Mouse (Mus musculus) intestine, embryonic 14.5 days (tissue): ENCODE results near the gene BC005624. TPM values are rescaled to one million over a fixed set of nuclear protein-coding genes. Genes with fewer than 3 reads are reported as not detected.
A peak's percentile ranks its signal among the peaks of the same experiment; 100 is the strongest.

Source experiments
- ATAC-seq: fragments of 200-750 bp; cut with Nextera tagmentation; replicated peaks from 2 replicates; pipeline ENCODE4 v1.8.0; 2017; ENCODE audit warnings: low read depth, moderate number of reproducible peaks, moderate TSS enrichment, moderate library complexity; ENCODE audit not compliant: low FRiP score, low TSS enrichment
- DNase-seq: peaks from one replicate; pipeline ENCODE4 v3.0.0-alpha.2; 2018; ENCODE audit warnings: low spot score
- H3K27ac ChIP-seq: fragments of 300-500 bp; sonication (generic); 2 replicates; pipeline ENCODE4 v1.5.1; 2014; ENCODE audit warnings: low read depth, mild to moderate bottlenecking, control low read depth
- H3K27me3 ChIP-seq: fragments of 300-500 bp; sonication (generic); replicated peaks from 2 replicates; pipeline ENCODE4 v1.6.1; 2014; ENCODE audit warnings: low read length, control low read depth; ENCODE audit not compliant: control insufficient read depth, insufficient read depth
- H3K36me3 ChIP-seq: fragments of 300-500 bp; sonication (generic); 2 replicates; pipeline ENCODE4 v1.6.1; 2014; ENCODE audit warnings: low read length, control low read depth; ENCODE audit not compliant: control insufficient read depth, insufficient read depth
- H3K4me1 ChIP-seq: fragments of 300-500 bp; sonication (generic); replicated peaks from 2 replicates; pipeline ENCODE4 v1.6.1; 2014; ENCODE audit warnings: low read length, control low read depth, mixed read lengths; ENCODE audit not compliant: control insufficient read depth, insufficient read depth
- H3K4me2 ChIP-seq: fragments of 300-500 bp; sonication (generic); 2 replicates; pipeline ENCODE4 v1.6.1; 2014; ENCODE audit warnings: low read length
- H3K4me3 ChIP-seq: fragments of 300-500 bp; sonication (generic); 2 replicates; pipeline ENCODE4 v1.5.1; 2014; ENCODE audit warnings: low read depth, low read length, control low read depth, mixed read lengths
- H3K9ac ChIP-seq: fragments of 300-500 bp; sonication (generic); 2 replicates; pipeline ENCODE4 v1.6.1; 2014; ENCODE audit warnings: mild to moderate bottlenecking, low read length
- H3K9me3 ChIP-seq: fragments of 300-500 bp; sonication (generic); 2 replicates; pipeline ENCODE4 v1.6.1; 2016; ENCODE audit warnings: low read length, control low read depth; ENCODE audit not compliant: control insufficient read depth
- WGBS: fragments of 180-500 bp; shearing (Covaris S2); extraction: QIAGEN DNeasy Blood & Tissue Kit; methylation state at CpG from one replicate; pipeline ENCODE4 v1.1.7; 2014; 5-methylcytosine and 5-hydroxymethylcytosine counted together
- polyA plus RNA-seq: library from polyadenylated mRNA; unstranded; fragments of >200 nt; fragmentation: Nextera tagmentation; extraction: Ambion mirVana; gene quantifications from 2 replicates; pipeline ENCODE4 v1.2.1, GENCODE M21; 2014

Gene BC005624
- polyA plus RNA-seq, 1 experiment from 2014 or later, result 45.3 TPM

GRCm38 (mm10) chr2:30928893-30929482, 53.0 kb downstream of the BC005624 start:
- 33% methylated on average over 12 of the region's 12 CpGs for WGBS
- Histone ChIP-seq H3K4me2 (peak overlapping the region; percentile 60), H3K4me1 (peaks cover 14% of the 10 kb centered on the region), H3K9me3 (no peaks in the 10 kb centered on the region), H3K9ac (no peak overlapping the region; the same call in 1 of the 2 replicates), H3K36me3 (no peaks in the 10 kb centered on the region), H3K27ac (peak overlapping the region; percentile 54; the same call in 1 of the 2 replicates), H3K4me3 (peak overlapping the region; percentile 15; the same call in 1 of the 2 replicates), H3K27me3 (no peaks in the 10 kb centered on the region)
- DNase-seq (no peak), ATAC-seq (peak; percentile 41)

GRCm38 (mm10) chr2:30927844-30928628, 54.0 kb downstream of the BC005624 start:
- H3K4me1 ChIP-seq, result peaks cover 14% of the 10 kb centered on the region
- H3K27ac ChIP-seq, result no peak overlapping the region; the same call in 1 of the 2 replicates
- DNase-seq, result peak; percentile 92
- no peaks in the 10 kb centered on the region for H3K9me3 ChIP-seq
- H3K9ac ChIP-seq, result no peak overlapping the region
- no peaks in the 10 kb centered on the region for H3K27me3 ChIP-seq
- no peak; the same call in 1 of the 2 replicates for ATAC-seq
- H3K36me3 ChIP-seq, result no peaks in the 10 kb centered on the region
- H3K4me2 ChIP-seq, result no peak overlapping the region
- H3K4me3 ChIP-seq, result no peak overlapping the region
- 18% methylated on average over 13 of the region's 14 CpGs for WGBS

DNA sequence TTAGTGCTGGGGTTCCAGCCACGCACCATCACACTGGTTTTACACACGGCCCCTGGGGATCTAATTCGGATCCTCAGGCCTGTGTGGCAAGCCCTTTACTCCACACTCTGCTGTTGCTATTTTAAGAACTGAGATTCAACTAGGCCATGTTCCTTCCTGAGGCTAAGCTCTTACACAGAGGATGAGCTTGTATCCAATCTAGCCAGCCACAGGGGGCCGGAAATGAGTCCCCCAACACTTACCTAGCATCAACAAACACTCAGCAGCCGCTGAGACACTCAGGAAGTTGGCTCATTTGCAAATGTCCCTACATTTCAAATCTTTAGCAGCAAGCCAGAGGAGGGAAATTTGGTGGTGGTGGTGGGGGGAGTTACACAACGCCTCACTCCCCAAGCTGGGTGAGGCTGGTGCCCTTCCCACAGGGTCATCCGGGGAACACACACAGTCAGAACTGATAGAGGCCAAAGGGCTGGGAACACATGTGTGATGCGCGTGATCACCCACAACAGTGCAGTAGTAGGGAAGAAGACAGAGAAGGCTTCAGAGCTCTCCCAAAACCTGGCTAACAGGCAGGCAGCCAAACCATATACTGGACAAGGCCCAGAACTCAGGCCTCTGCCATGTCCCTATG, 54.7 kb downstream of the BC005624 start:
- H3K9ac ChIP-seq, result no peak overlapping the region
- DNase-seq (no peak), ATAC-seq (no peak)
- H3K9me3 ChIP-seq, result no peaks in the 10 kb centered on the region
- no peaks in the 10 kb centered on the region for H3K27me3 ChIP-seq
- no peak overlapping the region for H3K4me3 ChIP-seq
- 52% methylated on average over 9 of the region's 9 CpGs for WGBS
- peaks cover 14% of the 10 kb centered on the region for H3K4me1 ChIP-seq
- H3K36me3 ChIP-seq, result no peaks in the 10 kb centered on the region
- no peak overlapping the region; the same call in 1 of the 2 replicates for H3K27ac ChIP-seq
- H3K4me2 ChIP-seq, result no peak overlapping the region

GRCm38 (mm10) chr2:30926381-30926780, 55.6 kb downstream of the BC005624 start:
- Histone ChIP-seq H3K4me2 (no peak overlapping the region), H3K9me3 (no peaks in the 10 kb centered on the region), H3K4me1 (peaks cover 14% of the 10 kb centered on the region), H3K9ac (no peak overlapping the region), H3K27me3 (no peaks in the 10 kb centered on the region), H3K4me3 (no peak overlapping the region), H3K27ac (no peak overlapping the region), H3K36me3 (no peaks in the 10 kb centered on the region)
- WGBS, result 73% methylated on average over 4 of the region's 4 CpGs
- ATAC-seq (no peak), DNase-seq (no peak)

GRCm38 (mm10) chr2:30925181-30925580, 56.8 kb downstream of the BC005624 start:
- ATAC-seq, result no peak
- no peak for DNase-seq
- Histone ChIP-seq H3K36me3 (no peaks in the 10 kb centered on the region), H3K27me3 (no peaks in the 10 kb centered on the region), H3K9me3 (no peaks in the 10 kb centered on the region), H3K4me2 (no peak overlapping the region), H3K27ac (no peak overlapping the region), H3K9ac (no peak overlapping the region), H3K4me1 (peaks cover 14% of the 10 kb centered on the region), H3K4me3 (no peak overlapping the region)
- 83% methylated on average over 4 of the region's 4 CpGs for WGBS

GRCm38 (mm10) chr2:30923099-30923498, 58.9 kb downstream of the BC005624 start:
- no peak overlapping the region for H3K4me3 ChIP-seq

More at GRCm38 (mm10) chr2:30923099-30923498, 58.9 kb downstream of the BC005624 start:
- Histone ChIP-seq H3K4me2 (no peak overlapping the region), H3K9ac (no peak overlapping the region), H3K4me1 (peaks cover 12% of the 10 kb centered on the region), H3K9me3 (no peaks in the 10 kb centered on the region), H3K27ac (no peak overlapping the region), H3K36me3 (no peaks in the 10 kb centered on the region), H3K27me3 (no peaks in the 10 kb centered on the region)
- DNase-seq (no peak), ATAC-seq (no peak)
- 76% methylated on average over 3 of the region's 3 CpGs for WGBS

Other genes with a start within 250 kb of the BC005624 start
- gene 1700001O22Rik, start 178.5 kb downstream of the BC005624 start, polyA plus RNA-seq, result 2.1 and 2.2 TPM in 2 replicates
- 105 and 110 TPM in 2 replicates for gene Ntmt1, start 174.4 kb downstream of the BC005624 start, polyA plus RNA-seq
- gene Asb6, start 151.9 kb downstream of the BC005624 start, polyA plus RNA-seq, result 25.9 and 31.2 TPM in 2 replicates
- 3.5 and 3.6 TPM in 2 replicates for gene Prrx2, start 147.2 kb downstream of the BC005624 start, polyA plus RNA-seq
- 3.7 and 4.5 TPM in 2 replicates for gene Ptges, start 52.3 kb downstream of the BC005624 start, polyA plus RNA-seq
- gene Tor1b, start 29.2 kb downstream of the BC005624 start, polyA plus RNA-seq, result 29.1 and 32.0 TPM in 2 replicates
- 69.4 and 69.6 TPM in 2 replicates for gene Tor1a, start 14.3 kb downstream of the BC005624 start, polyA plus RNA-seq
- 11.1 and 15.4 TPM in 2 replicates for gene Usp20, start 78 bp upstream of the BC005624 start, polyA plus RNA-seq
- 31.1 and 31.4 TPM in 2 replicates for gene Fnbp1, start 159.8 kb upstream of the BC005624 start, polyA plus RNA-seq
- gene Gpr107, start 170.1 kb upstream of the BC005624 start, polyA plus RNA-seq, result 26.9 and 35.0 TPM in 2 replicates